Mouse (Mus musculus): ENCODE results near the gene Brinp1. TPM values are rescaled to one million over a fixed set of nuclear protein-coding genes. Genes with fewer than 3 reads are reported as not detected.

The Brinp1 gene
- polyA plus RNA-seq, 1 experiment from 2014 or later = 4.5 TPM

GRCm38 (mm10) chr4:68787642-68788041 lies 166.6 kb downstream of the Brinp1 start:
- H3K4me2 ChIP-seq (ENCODE audit: low read depth, low read length) = no peak overlapping the region
- no peak overlapping the region for H3K9ac ChIP-seq (ENCODE audit: low read depth, low read length)
- no peaks in the 10 kb centered on the region for H3K27me3 ChIP-seq (replicated peaks; ENCODE audit: control insufficient read depth, insufficient read depth, low read length)
- no peaks in the 10 kb centered on the region for H3K4me1 ChIP-seq (ENCODE audit: control insufficient read depth, insufficient read depth, low read length)
- no peak overlapping the region for H3K4me3 ChIP-seq (ENCODE audit: low read length)
- H3K27ac ChIP-seq (ENCODE audit: low read length) = no peak overlapping the region
- 53% methylated on average over 2 of the region's 2 CpGs for WGBS
- no peak for ATAC-seq
- no peaks in the 10 kb centered on the region for H3K36me3 ChIP-seq (ENCODE audit: control insufficient read depth, insufficient read depth, low read length)
- H3K9me3 ChIP-seq (ENCODE audit: control insufficient read depth, low read length) = no peaks in the 10 kb centered on the region

DNA sequence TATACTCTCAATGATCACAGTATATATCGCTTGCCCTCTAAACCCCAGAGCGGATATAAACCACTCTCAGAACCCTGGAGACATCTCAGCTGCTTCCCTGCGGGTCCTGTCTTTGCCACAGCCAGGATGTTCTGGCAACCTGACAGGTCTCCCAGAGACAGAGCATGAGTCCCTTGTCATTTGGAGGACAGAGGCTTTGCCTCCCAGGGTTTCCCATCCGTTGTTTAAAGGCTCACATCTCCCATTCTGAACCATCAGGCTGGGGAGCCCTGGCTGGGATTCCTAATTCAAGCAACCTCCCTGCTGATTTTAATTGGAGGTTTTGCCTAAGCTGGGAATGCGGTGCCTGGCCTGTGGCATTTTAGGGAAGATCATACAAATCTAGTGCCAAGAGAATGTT lies 185.9 kb downstream of the Brinp1 start:
- Histone ChIP-seq H3K4me1 (ENCODE audit: control insufficient read depth, insufficient read depth, low read length) (no peaks in the 10 kb centered on the region), H3K9me3 (ENCODE audit: control insufficient read depth, low read length) (no peaks in the 10 kb centered on the region), H3K4me2 (ENCODE audit: low read depth, low read length) (no peak overlapping the region), H3K27ac (ENCODE audit: low read length) (no peak overlapping the region), H3K36me3 (ENCODE audit: control insufficient read depth, insufficient read depth, low read length) (no peaks in the 10 kb centered on the region), H3K4me3 (ENCODE audit: low read length) (no peak overlapping the region), H3K27me3 (replicated peaks; ENCODE audit: control insufficient read depth, insufficient read depth, low read length) (no peaks in the 10 kb centered on the region), H3K9ac (ENCODE audit: low read depth, low read length) (no peak overlapping the region)
- ATAC-seq = no peak
- 65% methylated on average over 5 of the region's 5 CpGs for WGBS

DNA sequence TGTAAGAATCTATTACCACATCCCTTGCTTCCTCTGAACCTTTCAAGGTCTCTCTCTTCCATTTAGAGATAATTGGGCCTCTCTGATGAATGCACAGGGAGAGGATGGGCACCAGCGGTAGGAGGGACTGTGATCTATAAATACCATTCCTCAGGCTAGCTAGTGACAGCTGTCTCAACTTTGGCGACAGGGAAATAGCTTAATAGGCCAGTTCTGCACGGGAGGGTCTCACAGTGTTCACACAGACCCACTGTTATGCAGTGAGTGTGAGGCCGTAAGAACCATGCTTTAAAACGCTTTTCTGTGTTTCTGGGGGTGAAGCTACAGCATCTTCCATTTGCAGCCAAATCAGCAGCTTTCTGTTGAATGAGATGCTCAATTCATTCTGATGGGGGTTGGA lies 186.8 kb downstream of the Brinp1 start:
- Histone ChIP-seq H3K9ac (ENCODE audit: low read depth, low read length) (no peak overlapping the region), H3K4me3 (ENCODE audit: low read length) (no peak overlapping the region), H3K4me1 (ENCODE audit: control insufficient read depth, insufficient read depth, low read length) (no peaks in the 10 kb centered on the region), H3K36me3 (ENCODE audit: control insufficient read depth, insufficient read depth, low read length) (no peaks in the 10 kb centered on the region), H3K9me3 (ENCODE audit: control insufficient read depth, low read length) (no peaks in the 10 kb centered on the region), H3K27ac (ENCODE audit: low read length) (no peak overlapping the region), H3K4me2 (ENCODE audit: low read depth, low read length) (no peak overlapping the region), H3K27me3 (replicated peaks; ENCODE audit: control insufficient read depth, insufficient read depth, low read length) (no peaks in the 10 kb centered on the region)
- WGBS = 51% methylated on average over 5 of the region's 5 CpGs
- ATAC-seq = no peak

- H3K4me2 ChIP-seq (ENCODE audit: low read depth, low read length) = no peak overlapping the region
- ATAC-seq = no peak
- H3K27ac ChIP-seq (ENCODE audit: low read length) = no peak overlapping the region
- no peak overlapping the region for H3K9ac ChIP-seq (ENCODE audit: low read depth, low read length)
- H3K9me3 ChIP-seq (ENCODE audit: control insufficient read depth, low read length) = no peaks in the 10 kb centered on the region
- WGBS = 73% methylated on average over 12 of the region's 12 CpGs
- no peaks in the 10 kb centered on the region for H3K4me1 ChIP-seq (ENCODE audit: control insufficient read depth, insufficient read depth, low read length)
- H3K4me3 ChIP-seq (ENCODE audit: low read length) = no peak overlapping the region
- no peaks in the 10 kb centered on the region for H3K36me3 ChIP-seq (ENCODE audit: control insufficient read depth, insufficient read depth, low read length)
- no peaks in the 10 kb centered on the region for H3K27me3 ChIP-seq (replicated peaks; ENCODE audit: control insufficient read depth, insufficient read depth, low read length)
Measured at GRCm38 (mm10) chr4:68765772-68766573, 188.2 kb downstream of the Brinp1 start.

DNA sequence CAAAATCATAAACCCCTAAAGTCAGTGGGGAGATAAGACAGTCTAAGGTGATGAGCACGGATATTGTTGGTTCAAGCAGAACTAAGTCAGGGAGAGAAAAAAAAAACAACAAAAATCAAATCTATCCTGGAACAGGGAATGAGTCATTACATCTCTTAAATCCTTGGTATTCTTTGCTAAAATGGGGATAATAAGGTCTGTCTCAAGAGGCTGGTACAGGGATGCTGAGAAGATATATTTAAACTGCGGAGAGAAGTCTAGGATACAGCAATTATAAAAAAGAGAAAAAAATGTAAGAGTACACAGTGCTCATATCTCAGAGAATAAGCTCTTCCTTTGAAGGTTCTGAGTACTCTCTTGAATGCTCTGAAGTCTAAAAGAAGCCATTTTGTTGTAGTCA lies 189.3 kb downstream of the Brinp1 start:
- Histone ChIP-seq H3K4me1 (ENCODE audit: control insufficient read depth, insufficient read depth, low read length) (no peaks in the 10 kb centered on the region), H3K27ac (ENCODE audit: low read length) (no peak overlapping the region), H3K9ac (ENCODE audit: low read depth, low read length) (no peak overlapping the region), H3K9me3 (ENCODE audit: control insufficient read depth, low read length) (no peaks in the 10 kb centered on the region), H3K27me3 (replicated peaks; ENCODE audit: control insufficient read depth, insufficient read depth, low read length) (no peaks in the 10 kb centered on the region), H3K4me3 (ENCODE audit: low read length) (no peak overlapping the region), H3K36me3 (ENCODE audit: control insufficient read depth, insufficient read depth, low read length) (no peaks in the 10 kb centered on the region), H3K4me2 (ENCODE audit: low read depth, low read length) (no peak overlapping the region)
- no peak for ATAC-seq
- WGBS = 90% methylated on average over 2 of the region's 2 CpGs

GRCm38 (mm10) chr4:68720983-68721382 lies 233.2 kb downstream of the Brinp1 start:
- Histone ChIP-seq H3K36me3 (ENCODE audit: control insufficient read depth, insufficient read depth, low read length) (no peaks in the 10 kb centered on the region), H3K27ac (ENCODE audit: low read length) (no peak overlapping the region), H3K4me2 (ENCODE audit: low read depth, low read length) (no peak overlapping the region), H3K4me1 (ENCODE audit: control insufficient read depth, insufficient read depth, low read length) (no peaks in the 10 kb centered on the region), H3K27me3 (replicated peaks; ENCODE audit: control insufficient read depth, insufficient read depth, low read length) (no peaks in the 10 kb centered on the region), H3K9me3 (ENCODE audit: control insufficient read depth, low read length) (no peaks in the 10 kb centered on the region), H3K9ac (ENCODE audit: low read depth, low read length) (no peak overlapping the region), H3K4me3 (ENCODE audit: low read length) (no peak overlapping the region)
- 23% methylated on average over 1 of the region's 1 CpGs for WGBS
- no peak for ATAC-seq
